31 mouse cellular contexts compared by ENCODE assay signal in the genomic region with DNA sequence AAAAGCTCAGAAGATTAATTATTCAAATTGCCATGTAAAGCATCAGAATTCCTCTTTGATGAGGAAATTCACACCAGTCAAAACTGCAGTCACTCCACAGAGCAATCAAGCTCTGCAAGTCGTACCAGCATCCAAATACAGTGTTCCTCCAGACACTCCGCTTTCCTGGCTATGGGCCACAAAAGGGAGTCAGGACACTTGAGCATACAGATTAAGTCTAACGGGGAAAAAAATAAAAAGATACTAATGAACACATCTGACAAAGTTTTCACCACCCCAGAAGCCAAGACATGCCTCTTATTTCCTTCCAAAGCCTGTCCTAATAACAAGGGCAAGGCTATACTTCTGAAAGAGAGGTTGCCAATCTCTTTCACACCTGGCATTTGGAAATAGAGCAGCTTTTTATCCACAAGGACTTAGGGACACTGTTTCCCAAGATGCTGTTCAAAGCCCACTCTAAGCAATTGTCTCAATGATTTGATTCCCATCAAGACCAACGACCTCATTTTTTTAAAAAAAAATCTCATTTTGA.
DNase-seq lines count a peak whose midpoint lies in the region; ATAC-seq lines count a peak whose summit lies in the region.
"Had no signal": no experiment of that assay in that cellular context is flagged by ENCODE, and none has a peak within 500 bp of the region (broad histone marks: within the 10 kb centered on the region; RNA-seq: fewer than 3 reads in every experiment).

No protein-coding gene starts in this region.

- no peak for DNase-seq in forebrain, embryonic 10.5 days (ENCODE audit: extremely low spot score, low spot score)
- peak; percentile 35 to 54 for DNase-seq in right cerebral cortex, postnatal 10 days (ENCODE audit: low spot score in 2 of 2)
- no peak for DNase-seq in right cerebral cortex, adult 18-20 months
- DNase-seq in retina, postnatal 1 day, result no peak
- DNase-seq: adrenal gland, adult 8-10 months; cerebellum, adult 11-12 months; cerebellum, adult 9-11 months; gastrocnemius, postnatal 10 days; heart, postnatal 4 days; kidney, adult 18-20 months; kidney, postnatal 25 days; liver; lung, adult 2 months; lung, postnatal 10 days; right cerebral cortex, postnatal 25 days; thymus, adult 18-20 months; thymus, postnatal 25 days had no signal

- H3K36me3 ChIP-seq in forebrain, embryonic 13.5 days (ENCODE audit: poor library complexity, severe bottlenecking), result no peaks in the 10 kb centered on the region
- H3K36me3 ChIP-seq in forebrain, embryonic 10.5 days (replicated peaks), result no peaks in the 10 kb centered on the region
- no peaks in the 10 kb centered on the region for H3K36me3 ChIP-seq in forebrain, embryonic 16.5 days (ENCODE audit: control insufficient read depth, insufficient read depth)
- H3K36me3 ChIP-seq in midbrain, embryonic 16.5 days (ENCODE audit: control insufficient read depth, insufficient read depth, low read length), result no peaks in the 10 kb centered on the region
- no peaks in the 10 kb centered on the region for H3K36me3 ChIP-seq in heart, embryonic 11.5 days (ENCODE audit: control insufficient read depth, insufficient read depth, low read length)
- H3K36me3 ChIP-seq: embryonic facial prominence, embryonic 12.5 days; G1E; heart, embryonic 10.5 days; kidney, embryonic 15.5 days; neural tube, embryonic 15.5 days had no signal

- 18% methylated on average over 4 of the region's 4 CpGs for WGBS in forebrain, embryonic 13.5 days
- WGBS in forebrain, embryonic 10.5 days, result 62% methylated on average over 4 of the region's 4 CpGs
- WGBS in forebrain, embryonic 16.5 days, result 13% methylated on average over 4 of the region's 4 CpGs
- 29% methylated on average over 4 of the region's 4 CpGs for WGBS in midbrain, embryonic 16.5 days
- 57% methylated on average over 4 of the region's 4 CpGs for WGBS in heart, embryonic 11.5 days (ENCODE audit: insufficient replicate concordance)

- H3K9me3 ChIP-seq in forebrain, embryonic 13.5 days (replicated peaks), result no peaks in the 10 kb centered on the region
- H3K9me3 ChIP-seq in forebrain, embryonic 10.5 days, result no peaks in the 10 kb centered on the region
- no peaks in the 10 kb centered on the region for H3K9me3 ChIP-seq in forebrain, embryonic 16.5 days (ENCODE audit: control insufficient read depth, low read length)
- H3K9me3 ChIP-seq in midbrain, embryonic 16.5 days (replicated peaks; ENCODE audit: control insufficient read depth, low read length, poor library complexity, severe bottlenecking), result no peaks in the 10 kb centered on the region
- H3K9me3 ChIP-seq in heart, embryonic 11.5 days (replicated peaks; ENCODE audit: control insufficient read depth, low read length), result no peaks in the 10 kb centered on the region
- H3K9me3 ChIP-seq: embryonic facial prominence, embryonic 12.5 days; G1E; heart, embryonic 10.5 days; kidney, embryonic 15.5 days; neural tube, embryonic 15.5 days had no signal

- peak overlapping the region; percentile 31 for H3K4me2 ChIP-seq in forebrain, embryonic 13.5 days
- no peak overlapping the region; the same call in 1 of the 2 replicates for H3K4me2 ChIP-seq in forebrain, embryonic 16.5 days (ENCODE audit: low read length)
- H3K4me2 ChIP-seq in midbrain, embryonic 16.5 days (ENCODE audit: low read length), result no peak overlapping the region
- H3K4me2 ChIP-seq in heart, embryonic 11.5 days, result no peak overlapping the region
- H3K4me2 ChIP-seq: embryonic facial prominence, embryonic 12.5 days; hindbrain, embryonic 14.5 days; kidney, embryonic 15.5 days; neural tube, embryonic 15.5 days had no signal

- 0 out of 2 replicates have a peak, but pooled peaks cover 6% of the 10 kb centered on the region for H3K27me3 ChIP-seq in forebrain, embryonic 13.5 days
- H3K27me3 ChIP-seq in forebrain, embryonic 10.5 days (ENCODE audit: poor library complexity, severe bottlenecking), result peaks cover 64% of the 10 kb centered on the region
- no peaks in the 10 kb centered on the region for H3K27me3 ChIP-seq in forebrain, embryonic 16.5 days (replicated peaks; ENCODE audit: control insufficient read depth, insufficient read depth, low read length)
- H3K27me3 ChIP-seq in midbrain, embryonic 16.5 days (ENCODE audit: control insufficient read depth, insufficient read depth, low read depth, low read length), result no peaks in the 10 kb centered on the region
- H3K27me3 ChIP-seq in heart, embryonic 11.5 days (ENCODE audit: control insufficient read depth, insufficient read depth, low read length), result no peaks in the 10 kb centered on the region
- H3K27me3 ChIP-seq: embryonic facial prominence, embryonic 12.5 days; kidney, embryonic 15.5 days; neural tube, embryonic 15.5 days had no signal

- H3K9ac ChIP-seq in forebrain, embryonic 13.5 days, result no peak overlapping the region
- H3K9ac ChIP-seq in forebrain, embryonic 16.5 days (replicated peaks; ENCODE audit: low read depth, low read length), result no peak overlapping the region
- H3K9ac ChIP-seq in midbrain, embryonic 16.5 days (ENCODE audit: low read depth, low read length), result no peak overlapping the region
- no peak overlapping the region for H3K9ac ChIP-seq in heart, embryonic 11.5 days (ENCODE audit: low read depth, low read length)
- H3K9ac ChIP-seq: embryonic facial prominence, embryonic 12.5 days; hindbrain, embryonic 14.5 days; kidney, embryonic 15.5 days; liver, embryonic 14.5 days; neural tube, embryonic 15.5 days had no signal

- H3K4me1 ChIP-seq in forebrain, embryonic 13.5 days, result peaks cover 35% of the 10 kb centered on the region
- peaks cover 45% of the 10 kb centered on the region for H3K4me1 ChIP-seq in forebrain, embryonic 10.5 days
- peaks cover 16% of the 10 kb centered on the region for H3K4me1 ChIP-seq in forebrain, embryonic 16.5 days (replicated peaks; ENCODE audit: control insufficient read depth, insufficient read depth, low read length)
- peaks cover 13% of the 10 kb centered on the region for H3K4me1 ChIP-seq in midbrain, embryonic 16.5 days (ENCODE audit: control insufficient read depth, insufficient read depth, low read length)
- no peaks in the 10 kb centered on the region for H3K4me1 ChIP-seq in heart, embryonic 11.5 days (ENCODE audit: control insufficient read depth, insufficient read depth, low read length)
- H3K4me1 ChIP-seq: embryonic facial prominence, embryonic 12.5 days; heart, embryonic 10.5 days; kidney, embryonic 15.5 days had no signal

- no peak overlapping the region for H3K4me3 ChIP-seq in forebrain, embryonic 13.5 days
- H3K4me3 ChIP-seq in forebrain, embryonic 10.5 days, result no peak overlapping the region
- no peak overlapping the region for H3K4me3 ChIP-seq in forebrain, embryonic 16.5 days (replicated peaks; ENCODE audit: low read length)
- no peak overlapping the region for H3K4me3 ChIP-seq in midbrain, embryonic 16.5 days (ENCODE audit: low read depth, low read length)
- H3K4me3 ChIP-seq in heart, embryonic 11.5 days (ENCODE audit: low read depth, low read length), result no peak overlapping the region
- H3K4me3 ChIP-seq: embryonic facial prominence, embryonic 12.5 days; heart, embryonic 10.5 days; kidney, embryonic 15.5 days; neural tube, embryonic 15.5 days had no signal

- H3K27ac ChIP-seq in forebrain, embryonic 13.5 days, result peak overlapping the region; percentile 60; the same call in 1 of the 2 replicates
- H3K27ac ChIP-seq in forebrain, embryonic 10.5 days, result no peak overlapping the region
- H3K27ac ChIP-seq in forebrain, embryonic 16.5 days (ENCODE audit: low read length), result peak overlapping the region; percentile 20; the same call in 1 of the 2 replicates
- H3K27ac ChIP-seq in midbrain, embryonic 16.5 days (ENCODE audit: low read length), result no peak overlapping the region
- no peak overlapping the region for H3K27ac ChIP-seq in heart, embryonic 11.5 days (ENCODE audit: low read depth, low read length)
- H3K27ac ChIP-seq: embryonic facial prominence, embryonic 12.5 days; heart, embryonic 10.5 days; hindbrain, embryonic 14.5 days; kidney, embryonic 15.5 days; liver, embryonic 14.5 days; macrophage; neural tube, embryonic 15.5 days; stomach, postnatal 0 days had no signal

- peak; percentile 85 for ATAC-seq in forebrain, embryonic 13.5 days
- ATAC-seq in forebrain, embryonic 16.5 days, result peak; percentile 88
- peak; percentile 57; the same call in 1 of the 2 replicates for ATAC-seq in midbrain, embryonic 16.5 days
- no peak for ATAC-seq in heart, embryonic 11.5 days (replicated peaks; ENCODE audit: insufficient number of reproducible peaks, low FRiP score, low TSS enrichment)
- ATAC-seq: inflammation-experienced regulatory T-cells, adult 6 months had no signal

Comparison
In these comparisons a context has a peak if more than half of its experiments do, and no peak if none do; other contexts are left out.
1. H3K27ac ChIP-seq: peak in forebrain, embryonic 13.5 days (single experiment) and forebrain, embryonic 16.5 days (single experiment); none in forebrain, embryonic 10.5 days (single experiment), midbrain, embryonic 16.5 days (single experiment) and heart, embryonic 11.5 days (single experiment).
2. DNase-seq: peak in right cerebral cortex, postnatal 10 days (2 of 2); none in forebrain, embryonic 10.5 days (single experiment), right cerebral cortex, adult 18-20 months (single experiment) and retina, postnatal 1 day (single experiment).